Mouse (Mus musculus) liver, postnatal 0 days (tissue): ENCODE measurements around the gene Ugt1a9.

Experiments used
- CTCF ChIP-seq: sonication (generic); IDR thresholded peaks from 2 replicates; pipeline ENCODE4 v1.5.1; 2016; ENCODE audit warnings: antibody characterized with exemption, low read depth
- EP300 ChIP-seq: IDR thresholded peaks from 2 replicates; pipeline ENCODE4 v1.6.1; 2016; ENCODE audit warnings: antibody characterized with exemption, low read depth, mild to moderate bottlenecking

GRCm38 (mm10) chr1:88263778-88264177 is 193.2 kb downstream of the Ugt1a9 start:
- no peak for TF ChIP-seq CTCF
- TF ChIP-seq EP300 = no peak
